Mouse (Mus musculus) forebrain, embryonic 12.5 days (tissue): ENCODE measurements around the gene Wdr37. TPM values are rescaled to one million over a fixed set of nuclear protein-coding genes. Genes with fewer than 3 reads are reported as not detected.
"Not testable (repeated sequence)": the region's sequence is repeated elsewhere in the genome, so short reads cannot be mapped to it uniquely, and the experiment has no call there.

Experiments
- ATAC-seq: fragments of 200-750 bp; cut with Nextera tagmentation; 2 replicates; pipeline ENCODE4 v1.8.0; 2017; ENCODE audit warnings: moderate TSS enrichment; ENCODE audit not compliant: low FRiP score
- H3K27ac ChIP-seq: fragments of 300-500 bp; sonication (generic); 2 replicates; pipeline ENCODE4 v1.5.1; 2016; ENCODE audit warnings: mild to moderate bottlenecking
- H3K27me3 ChIP-seq: fragments of 300-500 bp; sonication (generic); 2 replicates; pipeline ENCODE4 v1.6.1; 2016; ENCODE audit warnings: mild to moderate bottlenecking
- H3K36me3 ChIP-seq: fragments of 300-500 bp; sonication (generic); replicated peaks from 2 replicates; pipeline ENCODE4 v1.6.1; 2016; ENCODE audit warnings: mild to moderate bottlenecking
- H3K4me1 ChIP-seq: fragments of 300-500 bp; sonication (generic); 2 replicates; pipeline ENCODE4 v1.6.1; 2016
- H3K4me2 ChIP-seq: fragments of 300-500 bp; sonication (generic); 2 replicates; pipeline ENCODE4 v1.6.1; 2016; ENCODE audit warnings: mild to moderate bottlenecking, moderate library complexity
- H3K4me3 ChIP-seq: fragments of 300-500 bp; sonication (generic); replicated peaks from 2 replicates; pipeline ENCODE4 v1.5.1; 2016; ENCODE audit warnings: mild to moderate bottlenecking
- H3K9ac ChIP-seq: fragments of 300-500 bp; sonication (generic); 2 replicates; pipeline ENCODE4 v1.6.1; 2016; ENCODE audit warnings: mild to moderate bottlenecking
- H3K9me3 ChIP-seq: fragments of 300-500 bp; sonication (generic); 2 replicates; pipeline ENCODE4 v1.6.1; 2016
- WGBS: fragments of 180-500 bp; shearing (Covaris S2); methylation state at CpG from one replicate; pipeline ENCODE4 v1.1.7; 2016; 5-methylcytosine and 5-hydroxymethylcytosine counted together
- polyA plus RNA-seq: library from polyadenylated mRNA; unstranded; fragments of >200 nt; fragmentation: Nextera tagmentation; extraction: Ambion mirVana; gene quantifications from 2 replicates; pipeline ENCODE4 v1.2.1, GENCODE M21; 2016

The Wdr37 gene
- polyA plus RNA-seq, 1 experiment from 2014 or later, result 56.7 TPM

DNA sequence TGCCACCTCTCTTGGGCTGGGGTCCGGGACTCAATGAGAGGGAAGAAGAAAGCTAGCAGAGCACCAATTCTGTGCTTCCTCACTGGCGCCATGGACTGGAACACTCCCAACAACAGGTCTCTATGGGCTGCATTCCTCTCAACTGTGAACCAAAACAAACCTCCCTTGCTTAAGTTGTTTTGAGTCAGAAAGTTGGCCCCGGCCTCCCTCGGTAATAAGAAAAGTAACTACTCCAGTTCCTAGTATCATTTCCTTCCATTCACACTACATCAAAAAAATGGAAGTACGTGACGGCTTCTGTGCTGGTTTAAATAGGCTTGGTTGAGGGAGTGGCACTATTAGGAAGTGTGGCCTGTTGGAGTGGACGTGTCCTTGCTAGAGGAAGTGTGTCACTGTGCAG lies 5.1 kb downstream of the Wdr37 start:
- no peak overlapping the region for H3K4me3 ChIP-seq
- H3K9me3 ChIP-seq, result no peaks in the 10 kb centered on the region
- no peak overlapping the region for H3K9ac ChIP-seq
- H3K4me1 ChIP-seq, result peaks cover 12% of the 10 kb centered on the region
- no peak for ATAC-seq
- H3K4me2 ChIP-seq, result no peak overlapping the region
- WGBS, result 92% methylated on average over 7 of the region's 7 CpGs
- H3K36me3 ChIP-seq, result 0 out of 2 replicates have a peak, but pooled peaks cover 8% of the 10 kb centered on the region
- no peak overlapping the region for H3K27ac ChIP-seq
- H3K27me3 ChIP-seq, result no peaks in the 10 kb centered on the region

GRCm38 (mm10) chr13:8864990-8865389 lies 6.7 kb downstream of the Wdr37 start:
- Histone ChIP-seq H3K27me3 (no peaks in the 10 kb centered on the region), H3K4me1 (peaks cover 10% of the 10 kb centered on the region), H3K9ac (no peak overlapping the region), H3K9me3 (no peaks in the 10 kb centered on the region), H3K4me2 (no peak overlapping the region), H3K4me3 (no peak overlapping the region), H3K27ac (no peak overlapping the region), H3K36me3 (peaks cover 14% of the 10 kb centered on the region)
- ATAC-seq, result no peak
- WGBS, result 86% methylated on average over 3 of the region's 3 CpGs

GRCm38 (mm10) chr13:8860861-8861260 lies 10.8 kb downstream of the Wdr37 start:
- H3K4me3 ChIP-seq, result no peak overlapping the region
- H3K9me3 ChIP-seq, result no peaks in the 10 kb centered on the region
- no peaks in the 10 kb centered on the region for H3K27me3 ChIP-seq
- no peak overlapping the region for H3K4me2 ChIP-seq
- H3K27ac ChIP-seq, result no peak overlapping the region
- 85% methylated on average over 9 of the region's 9 CpGs for WGBS
- no peaks in the 10 kb centered on the region for H3K4me1 ChIP-seq
- H3K9ac ChIP-seq, result no peak overlapping the region
- peaks cover 24% of the 10 kb centered on the region for H3K36me3 ChIP-seq
- no peak for ATAC-seq

GRCm38 (mm10) chr13:8858453-8858852 lies 13.3 kb downstream of the Wdr37 start:
- Histone ChIP-seq H3K9ac (no peak overlapping the region), H3K9me3 (no peaks in the 10 kb centered on the region), H3K4me3 (no peak overlapping the region), H3K27me3 (no peaks in the 10 kb centered on the region), H3K36me3 (peaks cover 33% of the 10 kb centered on the region), H3K4me2 (no peak overlapping the region), H3K27ac (no peak overlapping the region), H3K4me1 (no peaks in the 10 kb centered on the region)
- no peak for ATAC-seq
- 93% methylated on average over 6 of the region's 6 CpGs for WGBS

DNA sequence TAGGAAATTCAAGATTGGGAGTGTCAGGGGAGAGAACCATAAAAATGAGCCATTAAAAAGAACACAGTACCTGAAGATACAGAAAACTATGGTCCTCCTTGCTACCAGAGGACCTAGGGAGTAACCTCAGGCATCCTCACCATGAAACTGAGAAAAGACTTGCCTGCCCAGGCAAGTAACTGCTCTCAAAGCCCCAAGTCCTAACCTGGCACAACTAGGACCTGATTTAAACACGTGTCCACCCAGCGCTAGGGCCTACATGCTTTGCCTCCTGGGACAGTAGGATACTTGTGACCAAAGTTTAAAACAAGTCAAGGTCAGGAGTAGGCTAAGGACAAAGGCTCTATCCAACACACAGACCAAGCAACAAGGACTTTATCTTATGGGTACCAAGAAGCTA lies 16.9 kb downstream of the Wdr37 start:
- Histone ChIP-seq H3K27ac (no peak overlapping the region), H3K4me2 (no peak overlapping the region), H3K4me3 (no peak overlapping the region), H3K36me3 (peaks cover 30% of the 10 kb centered on the region), H3K9me3 (no peaks in the 10 kb centered on the region), H3K9ac (no peak overlapping the region), H3K4me1 (no peaks in the 10 kb centered on the region), H3K27me3 (no peaks in the 10 kb centered on the region)
- WGBS, result 97% methylated on average over 2 of the region's 2 CpGs
- no peak for ATAC-seq

- Histone ChIP-seq H3K4me1 (no peaks in the 10 kb centered on the region), H3K9me3 (no peaks in the 10 kb centered on the region), H3K27me3 (no peaks in the 10 kb centered on the region), H3K27ac (no peak overlapping the region), H3K36me3 (peaks cover 33% of the 10 kb centered on the region), H3K4me3 (no peak overlapping the region), H3K9ac (no peak overlapping the region), H3K4me2 (no peak overlapping the region)
- no peak for ATAC-seq
- WGBS, result 99% methylated on average over 4 of the region's 4 CpGs
Measured at GRCm38 (mm10) chr13:8853424-8853823, 18.3 kb downstream of the Wdr37 start.

DNA sequence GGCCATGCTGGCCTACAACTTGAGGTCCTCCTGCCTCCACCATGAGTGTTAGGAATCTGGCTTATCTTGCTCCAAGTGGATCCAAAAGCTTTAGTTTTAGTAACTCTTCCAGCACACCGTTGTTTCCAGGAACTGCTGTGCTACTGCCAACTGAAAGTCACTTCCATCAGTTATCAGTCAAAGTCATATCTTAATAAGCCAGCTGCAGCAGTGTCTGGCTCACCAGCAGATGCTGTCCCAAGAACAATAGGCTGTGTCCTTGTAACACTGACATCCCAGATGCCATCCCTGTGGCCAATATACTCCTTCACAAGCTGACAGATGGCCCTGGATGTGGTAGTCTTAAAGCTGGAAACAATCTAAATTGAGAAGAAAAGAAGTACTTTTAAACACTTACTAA lies 22.4 kb downstream of the Wdr37 start:
- Histone ChIP-seq H3K27me3 (no peaks in the 10 kb centered on the region), H3K9ac (no peak overlapping the region), H3K4me3 (no peak overlapping the region), H3K27ac (no peak overlapping the region), H3K4me2 (no peak overlapping the region), H3K36me3 (peaks cover 46% of the 10 kb centered on the region), H3K4me1 (no peaks in the 10 kb centered on the region), H3K9me3 (no peaks in the 10 kb centered on the region)
- ATAC-seq, result no peak
- WGBS, result 91% methylated on average over 1 of the region's 1 CpGs

GRCm38 (mm10) chr13:8847702-8848101 lies 24.0 kb downstream of the Wdr37 start:
- H3K36me3 ChIP-seq, result peaks cover 48% of the 10 kb centered on the region
- ATAC-seq, result no peak

DNA sequence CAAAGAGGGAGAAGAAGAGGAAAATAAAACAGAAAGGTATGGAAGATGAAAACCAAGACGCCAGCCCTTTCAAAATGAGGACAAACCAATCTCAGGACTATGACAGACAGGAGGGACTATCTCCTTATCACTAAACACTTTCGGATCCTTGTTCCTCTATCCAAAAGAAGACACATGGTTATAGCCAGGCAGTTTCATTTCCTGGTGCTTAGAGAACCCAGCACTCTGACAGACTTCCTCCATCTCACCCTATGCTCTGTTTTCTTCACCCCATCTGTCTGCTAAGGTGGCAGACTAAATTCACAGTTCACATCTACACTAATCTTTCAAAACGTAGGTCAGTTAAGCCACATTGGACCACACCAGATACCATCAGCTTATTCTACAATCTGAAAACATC lies 29.4 kb downstream of the Wdr37 start:
- Histone ChIP-seq H3K4me1 (no peaks in the 10 kb centered on the region), H3K4me3 (no peak overlapping the region), H3K9me3 (no peaks in the 10 kb centered on the region), H3K27me3 (no peaks in the 10 kb centered on the region), H3K4me2 (no peak overlapping the region), H3K36me3 (peaks cover 75% of the 10 kb centered on the region), H3K9ac (no peak overlapping the region), H3K27ac (no peak overlapping the region)
- WGBS, result 92% methylated on average over 3 of the region's 3 CpGs
- no peak for ATAC-seq

More at GRCm38 (mm10) chr13:8847702-8848101, 24.0 kb downstream of the Wdr37 start:
- 42% methylated on average over 2 of the region's 2 CpGs for WGBS
- Histone ChIP-seq H3K9ac (no peak overlapping the region), H3K4me1 (no peaks in the 10 kb centered on the region), H3K4me2 (no peak overlapping the region), H3K4me3 (no peak overlapping the region), H3K27me3 (no peaks in the 10 kb centered on the region), H3K27ac (no peak overlapping the region), H3K9me3 (no peaks in the 10 kb centered on the region)

- not testable (repeated sequence) for H3K4me1 ChIP-seq, ATAC-seq, H3K4me3 ChIP-seq, H3K4me2 ChIP-seq, H3K27me3 ChIP-seq, H3K27ac ChIP-seq, H3K9me3 ChIP-seq, H3K9ac ChIP-seq
- peaks cover 70% of the 10 kb centered on the region for H3K36me3 ChIP-seq
- 91% methylated on average over 7 of the region's 7 CpGs for WGBS
Measured at GRCm38 (mm10) chr13:8841846-8842245, 29.9 kb downstream of the Wdr37 start.

GRCm38 (mm10) chr13:8840941-8841340 lies 30.8 kb downstream of the Wdr37 start:
- 91% methylated on average over 2 of the region's 2 CpGs for WGBS
- no peaks in the 10 kb centered on the region for H3K27me3 ChIP-seq
- no peak overlapping the region for H3K9ac ChIP-seq
- no peaks in the 10 kb centered on the region for H3K4me1 ChIP-seq
- no peaks in the 10 kb centered on the region for H3K9me3 ChIP-seq
- H3K4me2 ChIP-seq, result no peak overlapping the region
- ATAC-seq, result no peak
- no peak overlapping the region for H3K27ac ChIP-seq
- H3K36me3 ChIP-seq, result peaks cover 72% of the 10 kb centered on the region
- H3K4me3 ChIP-seq, result no peak overlapping the region

- Histone ChIP-seq H3K4me1 (no peaks in the 10 kb centered on the region), H3K4me2 (no peak overlapping the region)
- WGBS, result 85% methylated on average over 6 of the region's 6 CpGs
Measured at GRCm38 (mm10) chr13:8839937-8840336, 31.8 kb downstream of the Wdr37 start.

DNA sequence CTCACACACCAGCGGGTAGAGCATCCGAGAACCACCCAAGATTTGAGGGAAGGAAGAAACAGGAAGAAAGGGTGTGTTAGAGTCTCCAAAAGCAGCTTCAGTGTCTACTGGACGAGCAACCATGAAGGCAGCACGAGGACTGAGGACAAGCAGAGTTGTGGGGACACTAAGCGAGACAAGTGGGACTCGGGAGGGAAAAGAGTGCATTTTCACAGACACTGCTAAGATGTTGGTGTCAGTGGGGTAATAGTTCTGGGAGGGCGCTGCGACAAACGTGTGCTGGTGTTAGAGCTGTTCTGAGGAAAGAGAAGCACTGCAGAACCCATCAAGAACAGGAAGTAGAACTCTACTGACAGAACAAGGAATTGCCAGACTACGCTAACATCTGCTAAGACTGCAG lies 32.6 kb downstream of the Wdr37 start:
- no peak for ATAC-seq
- 90% methylated on average over 10 of the region's 10 CpGs for WGBS
- no peak overlapping the region for H3K4me2 ChIP-seq
- H3K4me3 ChIP-seq, result no peak overlapping the region
- no peak overlapping the region for H3K27ac ChIP-seq
- H3K9me3 ChIP-seq, result no peaks in the 10 kb centered on the region
- no peaks in the 10 kb centered on the region for H3K27me3 ChIP-seq
- peaks cover 84% of the 10 kb centered on the region for H3K36me3 ChIP-seq
- no peak overlapping the region for H3K9ac ChIP-seq
- H3K4me1 ChIP-seq, result no peaks in the 10 kb centered on the region

More at GRCm38 (mm10) chr13:8839937-8840336, 31.8 kb downstream of the Wdr37 start:
- H3K9me3 ChIP-seq, result no peaks in the 10 kb centered on the region
- no peak for ATAC-seq
- H3K4me3 ChIP-seq, result no peak overlapping the region
- H3K36me3 ChIP-seq, result peaks cover 77% of the 10 kb centered on the region
- H3K27me3 ChIP-seq, result no peaks in the 10 kb centered on the region
- no peak overlapping the region for H3K27ac ChIP-seq
- H3K9ac ChIP-seq, result no peak overlapping the region
